Mouse (Mus musculus) Muller cell, postnatal 12 days (primary cell): ENCODE results near the gene Amhr2.

Source experiments
- DNase-seq: peaks from one replicate; pipeline ENCODE4 v3.0.0-alpha.2; 2015; ENCODE audit errors: inconsistent ontology term

Gene Amhr2

DNA sequence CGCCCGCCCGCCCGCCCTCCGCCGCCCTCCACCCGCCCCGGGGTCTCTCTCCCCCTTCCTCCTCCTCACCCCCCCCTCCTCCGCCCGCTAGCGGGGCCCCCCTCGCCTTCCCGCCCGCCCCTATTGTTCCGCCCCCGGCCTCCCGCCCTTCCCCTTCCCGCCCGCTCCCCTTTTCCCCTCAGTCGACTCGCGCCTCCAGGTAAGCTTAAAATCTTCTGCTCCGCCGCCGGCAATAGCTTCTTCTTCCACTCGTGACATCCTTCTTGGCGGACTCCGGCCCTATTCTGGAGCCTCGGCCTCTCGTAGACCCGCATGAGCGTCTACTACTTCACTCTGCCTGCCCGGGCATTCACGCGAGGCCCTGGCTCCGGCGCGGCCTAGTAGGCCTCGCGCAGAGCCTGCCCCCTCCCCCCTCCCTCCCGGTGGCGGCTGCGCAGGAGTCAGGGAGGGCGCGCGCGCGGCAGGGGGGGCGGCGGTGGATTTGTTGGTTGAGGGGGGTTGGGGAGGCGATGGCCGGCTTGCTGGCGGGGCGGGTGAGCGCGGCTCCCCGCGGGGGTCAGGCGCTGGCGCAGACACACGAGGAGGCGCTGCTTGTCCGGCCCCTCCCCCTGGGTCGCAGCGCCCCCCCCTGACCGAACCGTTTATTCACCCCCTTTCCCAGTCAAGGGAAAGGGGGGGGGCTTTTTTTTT lies 25.6 kb downstream of the Amhr2 start:
- peak; percentile 95 for DNase-seq

DNA sequence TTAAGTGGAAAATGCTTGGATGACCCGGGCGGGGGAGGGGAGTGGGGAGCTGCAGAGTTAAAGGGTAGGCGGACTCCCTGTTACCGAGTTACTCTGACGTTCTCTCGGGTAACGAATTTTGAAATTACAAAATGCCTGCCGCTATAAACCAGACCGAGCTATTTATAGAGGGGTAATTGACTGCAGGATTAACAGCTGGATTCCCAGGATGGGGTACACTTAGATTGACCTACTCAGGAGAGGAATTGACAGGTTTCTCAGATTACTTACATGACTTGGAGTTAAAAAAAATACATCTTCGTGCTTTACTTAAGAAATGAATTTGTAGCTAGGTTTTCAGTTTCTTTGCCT lies 26.1 kb downstream of the Amhr2 start:
- no peak for DNase-seq

DNA sequence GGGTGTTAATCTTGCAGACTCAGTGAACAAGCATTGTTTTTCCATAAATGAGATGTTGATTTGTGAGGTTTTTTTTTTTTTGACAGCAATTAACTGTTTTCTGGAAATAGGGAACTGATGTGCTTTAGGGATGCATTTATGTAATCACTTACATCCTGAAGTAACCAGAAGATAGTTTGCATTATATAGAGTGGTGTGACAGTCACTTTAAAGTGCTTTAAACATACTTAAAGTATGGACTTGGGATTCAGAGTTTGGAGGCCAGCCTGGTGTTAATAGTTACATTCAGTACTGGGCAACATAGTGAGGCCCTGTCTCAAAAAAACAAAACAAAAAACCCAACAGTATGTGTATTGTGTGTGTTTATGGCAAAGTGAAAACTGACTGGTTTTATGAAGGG lies 26.6 kb downstream of the Amhr2 start:
- DNase-seq = no peak

DNA sequence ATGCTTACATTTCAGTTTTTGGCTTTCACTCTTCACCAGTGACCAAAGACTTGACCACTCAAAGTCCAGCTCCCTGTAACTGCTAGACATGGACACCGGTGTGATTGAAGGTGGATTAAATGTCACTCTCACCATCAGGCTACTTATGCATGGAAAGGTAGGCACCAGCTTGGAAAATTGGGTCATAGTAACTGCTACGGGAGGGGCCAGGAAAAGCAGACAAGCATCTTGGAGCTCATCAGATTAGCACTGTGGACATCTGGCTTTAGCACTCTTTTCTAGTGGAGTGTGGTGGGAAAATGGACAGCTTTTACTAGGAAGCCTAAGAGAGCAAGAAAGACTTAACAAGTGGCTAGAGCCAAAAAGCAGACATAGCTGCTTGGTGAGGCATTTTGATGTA lies 28.1 kb downstream of the Amhr2 start:
- no peak for DNase-seq

DNA sequence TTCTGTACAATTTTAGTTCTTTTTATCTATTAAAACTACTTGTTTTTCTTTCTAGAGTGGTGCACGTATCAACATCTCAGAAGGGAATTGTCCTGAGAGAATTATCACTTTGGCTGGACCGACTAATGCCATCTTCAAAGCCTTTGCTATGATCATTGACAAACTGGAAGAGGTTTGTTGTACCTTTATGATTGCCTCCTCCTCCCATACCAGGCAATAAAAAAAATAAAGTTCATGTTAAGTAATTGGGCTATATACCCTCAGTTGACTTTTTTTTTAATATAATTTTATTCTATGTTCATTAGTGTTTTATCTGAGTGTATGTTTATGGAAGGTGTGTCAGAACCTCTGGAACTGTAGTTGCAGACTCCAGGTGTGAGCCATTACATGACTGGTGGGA lies 29.4 kb downstream of the Amhr2 start:
- no peak for DNase-seq

DNA sequence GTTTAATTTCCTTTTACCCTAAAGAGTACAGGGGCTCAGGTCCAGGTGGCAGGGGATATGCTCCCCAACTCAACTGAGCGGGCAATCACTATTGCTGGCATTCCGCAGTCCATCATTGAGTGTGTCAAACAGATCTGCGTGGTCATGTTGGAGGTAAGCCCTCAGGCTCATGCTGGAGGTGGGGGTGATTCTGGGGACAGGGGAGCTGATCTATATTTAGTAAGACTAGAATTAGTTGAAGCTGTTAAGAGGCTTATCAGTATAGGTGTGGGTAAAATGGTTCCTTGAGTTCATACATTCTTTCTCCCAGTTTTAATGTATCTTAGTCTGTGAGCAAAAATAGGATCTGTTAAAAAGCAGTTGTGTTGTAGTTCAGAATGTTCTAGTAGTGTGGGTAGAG lies 38.0 kb downstream of the Amhr2 start:
- no peak for DNase-seq

DNA sequence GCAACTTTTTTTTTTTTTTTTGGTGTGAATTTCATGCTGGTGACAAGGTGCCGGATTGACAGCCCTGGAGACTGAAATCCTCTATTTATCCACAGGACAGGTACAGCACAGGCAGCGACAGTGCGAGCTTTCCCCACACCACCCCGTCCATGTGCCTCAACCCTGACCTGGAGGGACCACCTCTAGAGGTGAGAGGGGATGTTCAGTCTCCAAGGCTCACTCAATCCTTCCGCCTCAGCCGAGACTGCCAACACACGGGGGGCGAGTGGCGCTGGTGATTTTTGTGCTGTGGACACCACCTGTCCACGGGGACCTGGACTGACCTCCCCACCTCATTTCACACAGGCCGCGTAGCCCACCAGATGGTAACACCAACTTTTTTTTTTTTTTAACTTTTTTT lies 40.7 kb downstream of the Amhr2 start:
- DNase-seq = no peak

DNA sequence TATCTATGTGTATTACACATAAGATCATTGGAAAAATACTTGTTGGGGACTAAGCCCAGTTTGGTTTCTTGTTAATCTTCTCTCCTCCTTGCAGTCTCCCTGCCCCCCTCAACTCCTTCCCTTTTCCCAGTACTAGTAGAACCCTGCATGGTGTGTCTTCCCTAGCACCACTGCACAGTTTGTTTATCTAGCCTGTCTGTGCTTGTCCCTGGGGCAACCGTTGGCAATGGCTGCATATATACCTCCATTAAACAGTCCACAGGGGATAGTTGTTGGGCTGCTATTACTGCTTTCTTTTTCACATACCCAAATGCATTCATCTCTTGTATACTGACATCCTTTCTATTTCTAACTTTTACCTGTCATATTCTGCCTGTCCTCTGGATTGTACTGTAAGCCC lies 42.5 kb downstream of the Amhr2 start:
- no peak for DNase-seq

DNA sequence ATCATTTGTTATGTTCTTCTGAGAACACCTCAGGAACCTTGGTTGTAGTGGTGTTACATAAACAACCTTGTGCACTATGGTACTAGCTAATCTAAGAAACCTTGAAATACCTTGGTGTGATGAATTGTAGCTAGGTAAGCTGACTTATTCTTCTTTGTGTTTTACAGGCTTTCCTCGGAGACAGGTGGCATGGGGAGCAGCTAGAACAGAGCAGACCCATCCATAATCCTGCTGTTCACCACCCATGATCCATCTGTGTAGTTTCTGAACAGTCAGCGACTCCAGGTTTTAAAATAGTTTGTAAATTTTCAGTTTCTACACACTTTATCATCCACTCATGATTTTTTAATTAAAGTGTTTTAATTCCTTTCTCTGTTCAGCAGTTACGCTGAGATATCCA lies 53.2 kb downstream of the Amhr2 start:
- no peak for DNase-seq

DNA sequence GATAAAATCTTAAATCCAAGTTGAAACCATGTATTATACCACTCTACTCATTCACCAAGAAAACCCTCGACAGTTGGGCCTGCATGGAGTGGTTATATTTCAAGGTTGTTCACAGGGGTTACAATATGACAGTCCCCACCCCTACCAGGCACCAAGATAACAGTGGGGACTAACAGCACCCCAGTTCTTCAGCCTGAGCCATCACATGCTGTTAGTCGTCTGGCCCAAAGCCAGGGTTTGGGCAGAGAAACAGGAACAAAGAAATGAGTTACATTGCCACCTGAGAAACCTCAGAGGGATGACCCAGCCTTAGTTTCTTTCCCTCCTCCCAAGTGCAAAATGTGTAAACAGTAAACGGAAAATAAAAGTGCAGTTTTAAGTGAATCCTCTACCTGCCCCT lies 54.2 kb downstream of the Amhr2 start:
- no peak for DNase-seq

DNA sequence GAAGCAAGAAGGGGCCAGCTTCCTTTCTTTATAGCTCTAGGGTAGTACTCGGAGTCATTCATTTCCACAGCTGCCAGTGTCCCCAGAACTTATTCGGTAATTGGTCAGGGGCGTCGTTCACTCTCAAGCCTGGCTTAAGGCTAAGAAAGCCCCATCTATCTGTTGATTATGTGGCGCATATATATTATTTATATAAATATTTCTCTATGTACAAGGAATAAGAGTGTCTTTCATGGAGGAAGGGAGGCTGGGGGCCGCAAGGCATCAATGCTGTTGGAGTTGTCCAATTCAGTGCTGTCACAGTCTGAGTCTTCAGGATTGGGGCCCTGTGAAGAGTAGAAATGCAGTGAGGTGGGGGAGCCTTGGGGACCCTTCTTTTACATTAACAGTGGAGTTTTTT lies 54.7 kb downstream of the Amhr2 start:
- no peak for DNase-seq

DNA sequence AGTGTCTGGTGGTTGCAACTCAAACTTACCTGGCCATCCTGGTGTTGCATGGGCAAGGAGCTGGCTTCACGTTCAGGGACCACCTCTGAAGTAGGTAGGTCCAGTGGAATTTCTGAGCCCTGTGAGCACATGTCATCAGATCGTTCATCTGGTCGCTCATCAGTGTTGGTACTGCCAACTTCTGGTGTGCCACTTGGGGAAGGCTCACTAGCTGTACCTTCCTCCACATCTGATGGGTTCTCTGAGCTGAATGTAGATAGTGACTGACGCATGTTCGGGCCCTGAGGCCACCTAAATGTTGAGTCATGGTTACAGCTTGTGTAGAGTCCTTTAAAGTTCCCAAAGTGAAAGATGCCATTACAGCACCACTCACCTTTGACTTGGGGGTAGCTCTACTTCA lies 55.3 kb downstream of the Amhr2 start:
- DNase-seq = no peak

DNA sequence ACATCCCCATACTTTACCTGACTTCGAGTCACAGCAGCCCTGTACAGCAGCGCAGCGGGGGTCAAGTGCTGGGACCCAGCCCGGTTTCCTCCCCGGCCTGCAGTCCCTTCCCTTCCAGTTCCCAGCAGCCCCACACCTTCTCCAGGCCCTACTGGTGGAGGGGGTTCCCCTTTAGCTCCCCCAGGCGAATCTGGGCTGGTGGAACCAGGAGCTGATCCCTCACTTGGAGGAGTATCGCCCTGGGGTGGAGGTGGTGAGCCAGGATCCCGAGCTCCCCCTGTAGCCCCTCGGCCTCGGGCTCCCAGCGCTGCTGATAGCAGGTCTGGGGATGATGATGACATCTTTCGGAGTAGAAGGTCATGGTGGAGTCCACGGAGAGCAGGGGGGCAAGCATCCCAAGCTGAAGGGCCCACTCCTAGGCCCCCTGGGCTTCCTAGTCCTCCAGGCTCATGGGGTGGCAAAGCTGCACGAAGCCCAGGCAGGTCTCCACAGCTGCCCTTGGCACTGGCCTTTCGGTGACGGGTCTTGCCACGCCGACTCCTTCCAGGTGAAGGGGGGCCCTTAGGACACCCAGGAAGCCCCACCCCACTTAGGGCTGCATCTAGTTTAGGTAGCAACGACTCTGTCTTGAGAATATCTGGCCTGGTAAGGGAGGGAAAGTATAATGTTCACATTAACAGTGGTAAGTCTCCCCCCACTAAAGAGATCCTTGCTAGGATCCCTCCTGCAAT lies 56.1 kb downstream of the Amhr2 start:
- DNase-seq = no peak

DNA sequence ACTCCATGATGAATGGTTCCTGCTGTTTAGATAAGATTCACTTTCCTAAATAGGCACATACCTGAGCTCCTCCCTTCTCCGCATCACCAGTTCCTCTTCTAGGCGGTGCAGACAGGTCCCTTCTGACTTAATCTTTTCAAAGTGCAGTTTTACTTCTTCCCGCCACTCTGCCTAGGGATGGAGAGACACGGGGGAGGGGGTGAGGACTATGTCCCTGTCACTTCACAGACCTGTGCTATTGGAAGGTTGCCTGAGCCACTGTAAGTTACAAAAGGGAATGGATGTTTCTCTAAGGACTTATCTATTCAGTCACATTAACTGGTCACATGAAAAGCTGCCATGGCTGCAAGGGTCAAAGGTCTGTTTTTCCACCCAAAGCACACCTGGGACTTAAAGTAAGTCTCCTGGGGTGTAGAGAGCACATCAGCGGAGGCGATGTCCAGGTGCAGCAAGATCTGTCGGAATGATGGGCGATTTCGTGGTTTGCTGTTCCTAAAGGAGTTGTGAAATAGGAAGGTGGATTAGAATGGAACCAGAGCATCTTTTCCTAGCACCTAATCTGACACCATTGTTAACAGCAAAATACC lies 57.2 kb downstream of the Amhr2 start:
- no peak for DNase-seq

DNA sequence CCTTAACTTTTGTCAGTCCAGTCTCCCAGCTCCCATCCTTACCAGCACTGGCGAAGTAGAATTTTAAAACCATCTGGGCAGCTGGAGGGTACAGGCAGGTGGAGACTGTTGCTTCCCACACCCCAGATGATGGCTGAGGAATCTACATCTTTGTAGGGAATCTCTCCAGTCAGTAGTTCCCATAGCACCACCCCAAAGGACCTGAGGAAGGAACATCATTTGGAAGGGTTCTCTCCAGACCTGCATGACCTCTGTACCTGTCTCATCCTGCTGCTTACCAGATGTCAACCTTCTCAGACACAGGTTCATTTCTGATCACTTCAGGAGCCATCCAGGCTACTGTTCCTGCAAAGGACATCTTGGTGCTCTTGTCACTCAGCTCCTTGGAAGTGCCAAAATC lies 58.3 kb downstream of the Amhr2 start, which contains the start of gene Gm10337:
Gene Gm10337 (plus strand): TSS at position 276 of the 400 bp plus-strand sequence.
- DNase-seq = no peak
